Mouse (Mus musculus) cerebellum, adult 9-10 months (tissue): ENCODE measurements around the gene Rbks.

ENCODE experiments used
- DNase-seq: peaks from one replicate; pipeline ENCODE4 v3.0.0; 2022

The Rbks gene

DNA sequence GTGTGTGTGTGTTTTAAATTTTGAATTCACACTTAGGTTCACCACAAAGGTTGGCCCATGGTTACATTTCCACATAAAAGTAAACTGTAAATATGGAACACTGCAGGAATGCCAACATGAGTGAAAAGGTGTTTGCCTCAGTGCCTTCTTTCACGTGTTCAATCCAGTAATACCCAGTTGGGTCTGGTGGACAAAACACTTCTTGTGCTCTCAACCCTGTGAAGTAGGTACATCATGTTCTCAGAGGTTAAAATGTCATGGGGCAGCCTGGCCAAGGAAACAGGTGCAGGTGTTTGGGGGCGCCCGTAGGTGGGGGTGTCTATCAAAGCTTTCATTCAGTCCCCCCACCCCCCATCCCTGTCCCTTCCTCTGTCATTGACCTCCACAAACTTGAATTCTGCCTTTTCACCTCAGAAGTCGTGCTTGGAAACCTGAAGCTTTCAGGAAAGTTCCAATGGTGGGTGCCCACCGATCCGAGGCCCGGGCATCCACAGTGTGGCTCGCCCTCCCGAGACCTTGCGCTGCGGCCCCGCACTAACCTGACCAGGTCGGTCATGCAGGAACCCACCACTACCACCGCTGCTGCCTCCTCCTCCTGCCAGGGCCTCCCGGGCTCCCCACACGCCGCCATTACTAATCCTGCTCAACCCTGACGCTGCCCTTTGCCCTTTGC, at the start of gene Rbks:
Gene Rbks (minus strand): TSS at position 657 of the 673 bp plus-strand sequence.
- DNase-seq, result no peak

- DNase-seq, result no peak
Measured at GRCm38 (mm10) chr5:31742521-31743031, 45.1 kb upstream of the Rbks start.

DNA sequence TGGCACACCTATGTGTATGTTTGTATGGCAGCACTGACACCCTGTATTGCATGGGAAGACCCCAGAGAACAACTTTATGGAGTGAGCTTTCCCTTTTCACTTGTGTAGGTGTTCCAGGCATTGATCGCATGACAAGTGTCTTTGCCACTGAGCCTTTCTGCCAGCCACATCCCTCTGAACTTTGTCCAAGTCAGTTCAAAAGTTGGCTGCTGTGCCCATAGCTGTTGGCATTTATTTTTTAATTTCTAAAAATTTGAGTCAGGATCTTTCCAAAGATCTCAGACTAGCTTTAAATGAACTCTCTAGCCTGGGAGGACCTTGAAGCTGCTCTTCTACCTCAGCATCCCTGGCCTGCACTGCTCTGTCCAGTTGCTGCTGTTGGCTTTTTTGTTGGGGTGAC, 44.5 kb upstream of the Rbks start:
- DNase-seq, result no peak

DNA sequence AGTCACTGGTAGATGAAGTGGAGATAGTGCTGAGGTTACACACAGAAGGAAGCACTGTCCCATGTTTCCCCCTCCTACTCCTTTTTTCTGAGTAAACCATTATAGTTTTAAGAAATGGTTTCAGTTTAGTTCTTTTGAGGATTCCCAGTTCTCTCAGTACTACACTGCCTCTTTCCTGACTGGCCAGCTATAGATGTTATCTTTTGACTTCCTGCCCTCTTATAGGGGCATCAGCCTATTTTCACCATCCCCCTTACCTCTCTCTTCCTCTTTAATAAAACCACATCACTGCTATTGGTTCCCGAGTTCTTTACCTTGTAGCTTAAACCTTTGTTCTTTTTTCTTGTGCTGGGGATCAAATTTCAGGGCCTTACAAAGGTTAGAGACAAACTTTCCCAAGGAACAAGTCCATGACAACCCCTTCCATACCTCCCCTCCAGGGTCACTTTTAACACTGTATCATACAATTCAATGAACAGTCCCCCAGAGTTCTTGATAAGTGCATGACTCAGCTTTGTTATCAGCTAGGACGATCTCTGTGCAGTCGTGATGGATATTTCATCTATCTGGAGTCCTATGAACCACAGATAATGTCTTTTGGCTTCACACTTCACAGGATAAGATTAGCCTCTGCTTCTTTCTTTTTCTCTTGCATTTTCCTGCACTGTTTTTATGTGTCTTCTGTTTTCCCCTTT, 35.4 kb upstream of the Rbks start:
- DNase-seq, result no peak

DNA sequence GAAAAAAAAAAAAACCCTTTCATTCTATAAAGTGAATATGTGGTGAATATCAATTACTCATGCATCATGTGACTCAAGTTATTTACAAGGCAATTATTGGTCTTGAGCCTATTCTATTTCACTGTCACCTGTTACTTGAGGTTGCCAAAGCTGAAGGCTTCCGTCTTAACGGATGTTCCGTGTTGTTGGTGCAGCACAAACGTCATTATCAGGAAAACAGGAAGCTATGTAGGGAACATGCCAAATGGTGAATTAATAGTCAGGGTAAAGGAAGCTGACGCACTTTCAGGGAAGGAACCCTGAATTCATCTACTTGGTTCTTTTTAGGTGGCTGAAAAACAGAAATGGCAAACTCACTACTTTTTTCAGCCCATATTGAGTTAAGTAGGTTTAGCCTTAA, 30.0 kb upstream of the Rbks start:
- DNase-seq, result no peak

DNA sequence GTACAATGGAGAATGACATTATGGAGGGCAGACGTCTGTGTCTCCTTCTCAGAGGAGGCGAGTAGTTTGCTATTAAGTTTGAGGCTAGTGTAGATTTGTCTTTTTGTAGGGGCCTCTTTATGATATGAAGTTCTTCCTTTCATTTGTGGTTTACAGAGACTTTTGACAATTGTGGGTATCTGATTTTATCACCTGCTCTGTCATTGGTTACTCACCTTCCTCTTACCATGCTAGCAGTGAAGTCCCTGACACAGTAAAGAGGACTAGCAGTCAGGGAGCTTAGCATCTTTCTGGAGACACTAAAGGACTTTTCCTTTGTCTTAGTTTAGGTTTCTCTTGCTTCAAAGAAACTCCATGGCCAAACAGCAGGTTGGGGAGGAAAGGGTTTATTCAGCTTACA, 28.5 kb upstream of the Rbks start:
- no peak for DNase-seq

GRCm38 (mm10) chr5:31724519-31724918, 27.1 kb upstream of the Rbks start:
- no peak for DNase-seq

DNA sequence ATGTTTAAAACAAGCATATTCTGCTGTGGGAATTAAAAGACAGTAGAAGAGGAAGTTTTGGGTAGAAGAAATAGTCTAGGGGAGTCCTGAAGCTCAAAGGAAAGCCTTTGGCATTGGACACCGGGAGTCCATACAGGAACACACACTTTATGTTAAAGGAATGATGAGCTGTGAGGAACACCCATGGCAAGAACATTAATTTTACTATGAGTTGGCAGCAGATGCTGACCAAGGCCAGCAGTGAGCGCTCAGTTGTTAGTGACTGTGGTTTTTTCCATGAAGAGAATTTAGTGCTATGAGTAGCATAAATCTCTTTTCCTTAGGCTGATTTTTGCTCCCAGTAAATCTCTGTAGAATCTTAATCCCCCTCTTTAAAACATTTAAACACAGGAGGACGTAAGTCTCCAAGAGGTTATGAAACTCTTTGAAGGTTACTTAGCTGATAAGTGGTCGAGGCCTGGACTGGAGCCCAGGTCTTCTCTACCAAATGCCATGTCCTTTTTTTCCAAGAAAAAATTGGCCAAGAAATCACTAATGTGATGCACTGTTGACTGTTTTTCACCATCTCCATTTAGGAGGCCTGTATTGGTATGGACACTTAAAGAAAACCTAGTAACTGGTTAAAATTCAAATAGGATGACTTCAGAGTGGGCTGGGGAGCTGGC, 18.2 kb upstream of the Rbks start:
- DNase-seq, result no peak

GRCm38 (mm10) chr5:31713841-31714264, 16.4 kb upstream of the Rbks start:
- DNase-seq, result no peak

- no peak for DNase-seq
Measured at GRCm38 (mm10) chr5:31713280-31713711, 15.9 kb upstream of the Rbks start.

DNA sequence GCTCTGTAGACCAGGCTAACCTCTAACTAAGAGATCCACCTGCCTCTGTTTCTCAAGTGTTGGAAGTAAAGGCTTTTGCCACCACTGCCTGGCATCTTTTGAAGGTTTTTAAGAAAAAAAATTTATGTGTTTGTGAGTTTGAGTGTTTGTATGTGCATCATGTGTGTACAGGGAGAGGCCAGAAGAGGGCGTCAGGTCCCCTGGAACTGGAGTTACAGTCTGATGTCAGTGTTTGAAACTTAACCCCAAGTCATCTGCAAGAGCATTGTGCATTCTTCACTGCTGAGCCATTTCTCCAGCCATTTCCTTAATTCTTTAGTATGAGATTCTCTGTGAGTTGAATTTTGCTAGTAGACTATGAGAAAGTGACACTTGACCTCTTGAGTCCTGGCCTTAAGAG, 12.0 kb upstream of the Rbks start:
- DNase-seq, result no peak

GRCm38 (mm10) chr5:31706826-31707225, 9.4 kb upstream of the Rbks start:
- DNase-seq, result no peak

- DNase-seq, result no peak
Measured at GRCm38 (mm10) chr5:31704971-31705370, 7.5 kb upstream of the Rbks start.

DNA sequence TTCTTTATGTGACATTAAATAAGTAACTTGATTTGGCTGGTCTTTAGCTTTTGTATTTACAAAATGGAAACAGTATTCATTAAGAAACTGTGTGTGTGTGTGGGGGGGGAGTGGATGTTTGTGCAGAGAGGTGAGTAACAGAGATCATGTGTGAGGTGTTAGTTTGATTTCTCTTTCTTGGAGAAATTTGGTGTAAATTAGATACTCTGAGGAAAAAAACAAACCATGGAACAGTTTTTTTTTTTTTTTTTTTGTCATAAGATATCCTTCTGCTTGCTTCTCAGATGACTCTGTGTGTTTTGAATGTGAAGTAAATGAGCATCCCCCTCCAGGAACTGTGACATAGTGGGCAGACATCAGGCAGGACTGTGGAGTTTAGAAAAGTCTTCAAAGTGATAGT, 2.0 kb upstream of the Rbks start:
- DNase-seq, result no peak

GRCm38 (mm10) chr5:31698931-31699330, 1.5 kb upstream of the Rbks start:
- DNase-seq, result peak; percentile 28

GRCm38 (mm10) chr5:31698297-31698726, 885 bp upstream of the Rbks start:
- peak; percentile 89 for DNase-seq

GRCm38 (mm10) chr5:31697644-31698296, 343 bp upstream of the Rbks start, which contains the start of gene Babam2:
Gene Babam2, plus strand, starts transcription at chr5:31697684.
- DNase-seq, result peak; percentile 91

DNA sequence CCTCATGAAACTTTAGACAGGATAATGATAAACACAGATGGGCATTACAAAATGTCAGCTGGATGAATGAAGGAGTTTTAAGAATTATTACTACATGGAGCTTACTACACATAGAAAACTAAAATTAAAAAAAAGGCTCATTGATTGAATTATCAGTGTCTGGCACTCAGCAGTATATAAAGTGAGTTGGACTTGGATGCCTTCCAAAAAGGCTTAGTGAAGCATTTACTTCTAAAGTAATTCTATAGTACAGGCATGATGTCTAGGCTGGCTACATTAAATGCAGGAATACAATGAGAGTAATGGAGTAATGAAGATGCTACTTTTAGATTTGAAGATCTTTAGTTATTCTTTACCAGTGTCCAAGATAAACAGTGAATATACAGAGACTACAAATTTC, 4.2 kb downstream of the Rbks start:
- DNase-seq, result no peak

GRCm38 (mm10) chr5:31687972-31688371, 9.5 kb downstream of the Rbks start:
- DNase-seq, result no peak

DNA sequence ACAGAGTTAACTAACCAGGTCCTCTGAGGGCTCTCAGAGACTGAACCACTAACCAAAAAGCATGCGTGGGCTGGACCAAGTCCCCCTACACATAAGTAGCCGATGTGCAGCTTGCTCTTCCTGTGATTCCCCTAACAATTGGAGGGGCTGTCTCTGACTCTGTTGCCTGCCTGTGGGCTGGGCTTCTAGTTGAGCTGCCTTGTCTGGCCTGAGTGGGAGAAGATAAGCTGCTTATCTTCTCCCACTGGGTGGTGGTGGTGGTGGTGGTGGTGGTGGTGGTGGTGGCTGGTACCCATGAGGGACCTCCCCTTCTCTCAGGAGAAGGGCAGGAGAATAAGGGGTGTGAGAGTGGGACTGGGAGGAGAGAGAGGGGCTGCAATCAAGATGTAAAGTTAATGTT, 11.4 kb downstream of the Rbks start:
- no peak for DNase-seq

- no peak for DNase-seq
Measured at GRCm38 (mm10) chr5:31682305-31682704, 15.1 kb downstream of the Rbks start.

- DNase-seq, result no peak
Measured at GRCm38 (mm10) chr5:31680183-31680582, 17.2 kb downstream of the Rbks start.

DNA sequence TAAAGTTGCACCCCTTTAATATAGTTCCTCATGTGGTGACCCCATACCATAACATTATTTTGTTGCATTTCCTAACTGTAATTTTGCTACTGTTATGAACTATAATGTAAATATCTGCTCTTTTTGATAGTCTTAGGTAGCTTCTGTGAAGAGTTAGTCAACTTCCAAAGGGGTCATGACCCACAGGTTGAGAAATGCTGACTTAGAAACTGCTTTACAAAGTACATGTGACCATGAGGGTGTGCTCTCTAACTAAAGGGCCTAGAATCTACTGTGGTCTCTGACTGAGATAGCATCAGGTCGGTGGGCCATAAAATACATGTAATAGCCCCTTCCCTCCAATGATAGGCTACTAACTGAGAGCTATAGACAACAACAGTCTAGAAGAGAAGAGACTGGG, 19.4 kb downstream of the Rbks start:
- DNase-seq, result no peak
